Mouse (Mus musculus) heart, postnatal 25 days (tissue): ENCODE measurements around the gene Wasf3. TPM values are rescaled to one million over a fixed set of nuclear protein-coding genes. Genes with fewer than 3 reads are reported as not detected.

Experiments used
- total RNA-seq, 2 experiments: library from RNA; stranded (reverse); gene quantifications; 2 replicates each; pipeline ENCODE4 v1.2.3; 2021

The Wasf3 gene
- total RNA-seq, 2 experiments from 2014 or later, result 0.44 to 0.48 TPM

Other genes with a start within 250 kb of the Wasf3 start
- gene Gm5565, start 224.4 kb upstream of the Wasf3 start, total RNA-seq, result not detected
- not detected for gene Gm6309, start 214.3 kb upstream of the Wasf3 start, total RNA-seq
- under 1 TPM; 0.44 to 0.64 TPM for gene 1700001J03Rik, start 199.7 kb upstream of the Wasf3 start, total RNA-seq
- 10 to 100 TPM; 36.8 to 40.5 TPM for gene Rnf6, start 163.4 kb upstream of the Wasf3 start, total RNA-seq
- gene Cdk8, start 153.8 kb upstream of the Wasf3 start, total RNA-seq, result 10 to 100 TPM; 15.5 to 18.9 TPM
- gene Gm6408, start 97.0 kb downstream of the Wasf3 start, total RNA-seq, result not detected
- not detected for gene Gm6370, start 106.4 kb downstream of the Wasf3 start, total RNA-seq
- not detected for gene 4930449I24Rik, start 117.4 kb downstream of the Wasf3 start, total RNA-seq
- not detected for gene Gm3402, start 129.1 kb downstream of the Wasf3 start, total RNA-seq
- gene Gm3404, start 140.8 kb downstream of the Wasf3 start, total RNA-seq, result not detected
- not detected for gene Gm3409, start 152.7 kb downstream of the Wasf3 start, total RNA-seq
- not detected for gene Gm3415, start 171.2 kb downstream of the Wasf3 start, total RNA-seq
- gene Gpr12, start 200.3 kb downstream of the Wasf3 start, total RNA-seq, result under 1 TPM in 1 of 2 experiments, not detected in 1; 0.11 TPM